22 mouse cellular contexts compared by ENCODE assay signal in the genomic region with DNA sequence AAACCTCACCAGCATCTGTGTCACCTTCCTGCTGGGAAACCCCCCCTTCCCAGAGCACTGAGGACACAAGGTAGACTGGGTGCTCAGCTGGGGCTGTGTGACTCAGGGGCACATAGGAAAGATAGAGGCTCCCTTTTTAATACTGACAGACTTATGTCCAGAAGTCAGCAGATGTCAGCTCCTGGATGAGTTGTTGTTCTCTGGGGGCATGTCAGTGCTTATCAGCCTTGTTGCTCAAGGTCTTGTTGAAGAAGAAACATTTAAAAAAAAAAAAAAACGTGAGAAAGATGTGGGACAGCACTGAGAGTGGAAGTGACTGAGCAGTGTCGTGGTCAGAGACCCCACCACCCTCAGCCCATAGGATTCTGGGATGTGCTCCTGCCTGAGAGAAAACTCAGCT. TPM values are rescaled to one million over a fixed set of nuclear protein-coding genes. Genes with fewer than 3 reads are reported as not detected.
"Had no signal": no experiment of that assay in that cellular context is flagged by ENCODE, and none has a peak within 500 bp of the region (broad histone marks: within the 10 kb centered on the region; RNA-seq: fewer than 3 reads in every experiment).

A gene (plus strand): TSS at position 301 of the 400 bp plus-strand sequence.

- H3K27ac ChIP-seq: neural tube, embryonic 12.5 days; neural tube, embryonic 13.5 days; neural tube, embryonic 15.5 days; stomach, embryonic 15.5 days; stomach, postnatal 0 days had no signal

- H3K4me2 ChIP-seq: neural tube, embryonic 12.5 days; neural tube, embryonic 13.5 days; neural tube, embryonic 15.5 days; stomach, embryonic 15.5 days had no signal

- H3K36me3 ChIP-seq: neural tube, embryonic 12.5 days; neural tube, embryonic 13.5 days; neural tube, embryonic 15.5 days; stomach, embryonic 15.5 days had no signal

- H3K9me3 ChIP-seq: neural tube, embryonic 12.5 days; neural tube, embryonic 13.5 days; neural tube, embryonic 15.5 days; stomach, embryonic 15.5 days had no signal

- H3K27me3 ChIP-seq: neural tube, embryonic 12.5 days; neural tube, embryonic 13.5 days; neural tube, embryonic 15.5 days; stomach, embryonic 15.5 days had no signal

- DNase-seq: retina, postnatal 1 day; right cerebral cortex, adult 18-20 months; right cerebral cortex, postnatal 14 days; right cerebral cortex, postnatal 25 days; right cerebral cortex, postnatal 4 days; spleen, adult 18-20 months; thymus, adult 18-20 months; thymus, adult 2 months; thymus, postnatal 14 days; thymus, postnatal 25 days; thymus, postnatal 36 days; thymus, postnatal 4 days had no signal

- H3K4me3 ChIP-seq: neural tube, embryonic 12.5 days; neural tube, embryonic 13.5 days; neural tube, embryonic 15.5 days; stomach, embryonic 15.5 days had no signal

- H3K9ac ChIP-seq: neural tube, embryonic 12.5 days; neural tube, embryonic 13.5 days; neural tube, embryonic 15.5 days; stomach, embryonic 15.5 days had no signal

- H3K4me1 ChIP-seq: neural tube, embryonic 12.5 days; neural tube, embryonic 13.5 days; neural tube, embryonic 15.5 days; stomach, embryonic 15.5 days had no signal

RNA-seq across cellular contexts. Expression of the gene that starts here (rescaled TPM):
- polyA plus RNA-seq: neural tube, embryonic 12.5 days; neural tube, embryonic 13.5 days; neural tube, embryonic 14.5 days; neural tube, embryonic 15.5 days; spleen, adult 2 months; stomach, embryonic 14.5 days; stomach, embryonic 15.5 days; stomach, embryonic 16.5 days; stomach, postnatal 0 days; urinary bladder, adult 2 months had no signal
